Mouse (Mus musculus): ENCODE measurements around the gene Ints11. TPM values are rescaled to one million over a fixed set of nuclear protein-coding genes. Genes with fewer than 3 reads are reported as not detected.

Gene Ints11
- polyA plus RNA-seq, 1 experiment from 2014 or later, result 93.1 TPM

Other genes with a start within 250 kb of the Ints11 start
- gene Cdk11b, start 244.7 kb upstream of the Ints11 start, polyA plus RNA-seq (2014; fragmentation: Nextera tagmentation; extraction: Ambion mirVana), result 74.1 and 77.6 TPM in 2 replicates
- gene Gm10563, start 224.1 kb upstream of the Ints11 start, polyA plus RNA-seq (2014; fragmentation: Nextera tagmentation; extraction: Ambion mirVana), result not detected in 2 replicates
- 2.6 and 3.1 TPM in 2 replicates for gene Mmp23, start 216.2 kb upstream of the Ints11 start, polyA plus RNA-seq (2014; fragmentation: Nextera tagmentation; extraction: Ambion mirVana)
- 9.9 and 12.5 TPM in 2 replicates for gene Mib2, start 200.3 kb upstream of the Ints11 start, polyA plus RNA-seq (2014; fragmentation: Nextera tagmentation; extraction: Ambion mirVana)
- 1.6 and 1.8 TPM in 2 replicates for gene Fndc10, start 175.2 kb upstream of the Ints11 start, polyA plus RNA-seq (2014; fragmentation: Nextera tagmentation; extraction: Ambion mirVana)
- 165 and 168 TPM in 2 replicates for gene Ssu72, start 164.7 kb upstream of the Ints11 start, polyA plus RNA-seq (2014; fragmentation: Nextera tagmentation; extraction: Ambion mirVana)
- gene Tmem240, start 134.7 kb upstream of the Ints11 start, polyA plus RNA-seq (2014; fragmentation: Nextera tagmentation; extraction: Ambion mirVana), result 0.73 and 0.91 TPM in 2 replicates
- gene Atad3a, start 108.5 kb upstream of the Ints11 start, polyA plus RNA-seq (2014; fragmentation: Nextera tagmentation; extraction: Ambion mirVana), result 70.9 and 79.9 TPM in 2 replicates
- 8.6 and 9.5 TPM in 2 replicates for gene Vwa1, start 94.8 kb upstream of the Ints11 start, polyA plus RNA-seq (2014; fragmentation: Nextera tagmentation; extraction: Ambion mirVana)
- gene Tmem88b, start 83.7 kb upstream of the Ints11 start, polyA plus RNA-seq (2014; fragmentation: Nextera tagmentation; extraction: Ambion mirVana), result 0.25 and 0.52 TPM in 2 replicates
- gene Ankrd65, start 79.1 kb upstream of the Ints11 start, polyA plus RNA-seq (2014; fragmentation: Nextera tagmentation; extraction: Ambion mirVana), result not detected in 2 replicates
- gene Mrpl20, start 66.7 kb upstream of the Ints11 start, polyA plus RNA-seq (2014; fragmentation: Nextera tagmentation; extraction: Ambion mirVana), result 238 and 242 TPM in 2 replicates
- gene Ccnl2, start 57.1 kb upstream of the Ints11 start, polyA plus RNA-seq (2014; fragmentation: Nextera tagmentation; extraction: Ambion mirVana), result 163 and 170 TPM in 2 replicates
- gene Aurkaip1, start 38.3 kb upstream of the Ints11 start, polyA plus RNA-seq (2014; fragmentation: Nextera tagmentation; extraction: Ambion mirVana), result 112 and 123 TPM in 2 replicates
- gene Mxra8, start 29.9 kb upstream of the Ints11 start, polyA plus RNA-seq (2014; fragmentation: Nextera tagmentation; extraction: Ambion mirVana), result 31.1 and 36.8 TPM in 2 replicates
- gene Dvl1, start 22.1 kb upstream of the Ints11 start, polyA plus RNA-seq (2014; fragmentation: Nextera tagmentation; extraction: Ambion mirVana), result 7.5 and 8.8 TPM in 2 replicates
- gene Tas1r3, start 6.2 kb upstream of the Ints11 start, polyA plus RNA-seq (2014; fragmentation: Nextera tagmentation; extraction: Ambion mirVana), result 0.46 TPM in 2 replicates
- gene Cptp, start 106 bp upstream of the Ints11 start, polyA plus RNA-seq (2014; fragmentation: Nextera tagmentation; extraction: Ambion mirVana), result 19.8 and 22.7 TPM in 2 replicates
- 41.6 and 43.2 TPM in 2 replicates for gene Pusl1, start 22.2 kb downstream of the Ints11 start, polyA plus RNA-seq (2014; fragmentation: Nextera tagmentation; extraction: Ambion mirVana)
- gene Acap3, start 22.3 kb downstream of the Ints11 start, polyA plus RNA-seq (2014; fragmentation: Nextera tagmentation; extraction: Ambion mirVana), result 29.0 and 34.7 TPM in 2 replicates
- gene Ube2j2, start 74.3 kb downstream of the Ints11 start, polyA plus RNA-seq (2014; fragmentation: Nextera tagmentation; extraction: Ambion mirVana), result 142 and 160 TPM in 2 replicates
- gene C1qtnf12, start 92.8 kb downstream of the Ints11 start, polyA plus RNA-seq (2014; fragmentation: Nextera tagmentation; extraction: Ambion mirVana), result 21.0 and 24.0 TPM in 2 replicates
- gene B3galt6, start 123.1 kb downstream of the Ints11 start, polyA plus RNA-seq (2014; fragmentation: Nextera tagmentation; extraction: Ambion mirVana), result 18.2 and 19.4 TPM in 2 replicates
- 136 and 143 TPM in 2 replicates for gene Sdf4, start 123.3 kb downstream of the Ints11 start, polyA plus RNA-seq (2014; fragmentation: Nextera tagmentation; extraction: Ambion mirVana)
- 0.39 and 0.73 TPM in 2 replicates for gene Tnfrsf4, start 144.3 kb downstream of the Ints11 start, polyA plus RNA-seq (2014; fragmentation: Nextera tagmentation; extraction: Ambion mirVana)
- 0.74 and 2.4 TPM in 2 replicates for gene Tnfrsf18, start 156.6 kb downstream of the Ints11 start, polyA plus RNA-seq (2014; fragmentation: Nextera tagmentation; extraction: Ambion mirVana)
- gene Ttll10, start 189.9 kb downstream of the Ints11 start, polyA plus RNA-seq (2014; fragmentation: Nextera tagmentation; extraction: Ambion mirVana), result 0.10 TPM in 1 of 2 replicates, not detected in the other
- 44.0 and 44.4 TPM in 2 replicates for gene 9430015G10Rik, start 240.4 kb downstream of the Ints11 start, polyA plus RNA-seq (2014; fragmentation: Nextera tagmentation; extraction: Ambion mirVana)

Data from hindbrain, embryonic 11.5 days (tissue).